Mouse (Mus musculus) C2C12 (cell line): ENCODE data around the gene Ednra. TPM values are rescaled to one million over a fixed set of nuclear protein-coding genes. Genes with fewer than 3 reads are reported as not detected.

Experiments used
- H3K27me3 ChIP-seq: one replicate; pipeline ENCODE4 v1.6.1; 2011; ENCODE audit not compliant: control insufficient read depth, insufficient read depth, insufficient read length
- H3K36me3 ChIP-seq: one replicate; pipeline ENCODE4 v1.6.1; 2011; ENCODE audit not compliant: control insufficient read depth, insufficient read depth
- H3K4me3 ChIP-seq: one replicate; pipeline ENCODE4 v1.5.1; 2011; ENCODE audit warnings: mild to moderate bottlenecking, control low read depth; ENCODE audit not compliant: poor library complexity, insufficient read depth, severe bottlenecking
- H3K79me2 ChIP-seq: one replicate; pipeline ENCODE4 v1.6.1; 2011; ENCODE audit not compliant: control insufficient read depth, insufficient read depth
- H3K79me3 ChIP-seq: one replicate; pipeline ENCODE4 v1.6.1; 2011; ENCODE audit warnings: low read depth, control low read depth
- H3ac ChIP-seq: one replicate; pipeline ENCODE3; 2011; ENCODE audit warnings: low read depth; ENCODE audit not compliant: control insufficient read depth, insufficient read length
- CEBPB ChIP-seq: IDR thresholded peaks from one replicate; pipeline ENCODE4 v1.6.1; 2011; ENCODE audit warnings: low read depth, mild to moderate bottlenecking, control low read depth, moderate library complexity
- CTCF ChIP-seq: IDR thresholded peaks from one replicate; pipeline ENCODE4 v1.5.1; 2011; ENCODE audit not compliant: control insufficient read depth, insufficient read depth, insufficient read length
- FOSL1 ChIP-seq: IDR thresholded peaks from one replicate; pipeline ENCODE4 v1.8.0; 2011; ENCODE audit warnings: mild to moderate bottlenecking, low read length; ENCODE audit not compliant: poor library complexity, insufficient read depth, severe bottlenecking
- MAX ChIP-seq: IDR thresholded peaks from one replicate; pipeline ENCODE4 v1.6.1; 2011; ENCODE audit warnings: mild to moderate bottlenecking, control low read depth
- MYOD1 ChIP-seq: IDR thresholded peaks from one replicate; pipeline ENCODE4 v1.6.1; 2011; ENCODE audit warnings: low read depth; ENCODE audit not compliant: control insufficient read depth, insufficient read length
- MYOG ChIP-seq: IDR thresholded peaks from one replicate; pipeline ENCODE4 v1.6.1; 2011; ENCODE audit not compliant: control insufficient read depth, insufficient read length; ENCODE audit errors: extremely low read depth
- USF1 ChIP-seq: IDR thresholded peaks from one replicate; pipeline ENCODE4 v1.6.1; 2011; ENCODE audit warnings: low read depth, mild to moderate bottlenecking, control low read depth, moderate library complexity
- long read RNA-seq, 2 experiments: library from polyadenylated mRNA; unstranded; transcript quantifications; one replicate each; pipeline ENCODE4 v2.0.0; 2019 to 2020
- polyA plus RNA-seq: library from polyadenylated mRNA; unstranded; fragments of >200 nt; fragmentation: generic; extraction: Trizol; gene quantifications from one replicate; pipeline ENCODE4 v1.2.1, GENCODE M21; 2012; ENCODE audit warnings: missing spikeins

Gene Ednra
- 0.07 TPM for polyA plus RNA-seq
- long read RNA-seq, experiment 1, partial matches to known transcripts = 0 of 2 reads
- long read RNA-seq, experiment 1, other reads (novel, unspliced or antisense) = 0 of 2 reads
- long read RNA-seq, experiment 2, partial matches to known transcripts = 0 of 1 reads
- long read RNA-seq, experiment 2, other reads (novel, unspliced or antisense) = 0 of 1 reads

DNA sequence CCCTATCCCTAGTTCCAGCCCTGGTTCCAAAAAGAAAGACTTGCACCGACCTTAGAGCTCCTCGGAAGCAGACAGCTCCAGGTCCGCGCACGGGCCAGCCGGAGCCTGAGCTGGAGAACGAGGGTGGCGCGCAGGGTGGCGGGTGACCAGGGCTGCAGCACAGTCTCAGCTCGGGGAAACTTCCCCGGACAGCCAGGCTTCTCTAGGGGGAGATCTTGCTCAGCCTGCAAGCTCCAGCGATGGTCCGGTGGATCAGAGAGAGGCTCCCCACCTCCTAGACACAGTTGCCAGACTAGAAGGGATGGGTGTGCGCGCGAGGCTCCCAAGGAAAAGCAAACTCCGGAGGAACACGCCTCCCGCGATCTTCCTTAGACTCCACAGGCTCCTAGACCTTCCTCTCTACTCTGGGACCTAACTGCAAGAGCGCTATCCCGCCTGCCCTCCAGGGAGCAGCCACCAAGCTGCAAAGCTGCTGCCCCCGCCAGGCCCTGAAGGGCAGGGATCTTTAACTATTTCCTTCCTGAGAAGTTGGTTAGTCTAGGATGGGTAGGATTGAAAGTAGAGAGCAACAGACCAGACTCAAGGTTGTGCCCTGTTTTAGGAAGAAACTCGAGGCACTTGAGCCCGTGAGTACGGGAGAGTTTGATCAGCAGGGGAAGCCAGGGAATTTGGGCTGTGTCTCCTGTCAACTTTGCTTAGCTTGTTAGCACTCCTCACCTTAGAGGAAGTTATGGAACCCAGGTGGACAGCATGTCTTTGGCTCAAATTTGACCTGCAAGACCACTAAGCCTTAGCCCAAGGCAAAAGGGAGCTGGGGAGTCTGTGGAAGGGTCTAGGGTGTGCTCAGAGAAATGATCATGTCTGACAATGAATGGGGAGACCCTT lies at the start of gene Ednra:
Gene Ednra, minus strand, starts transcription at position 419 of the 885 bp plus-strand sequence.
- Histone ChIP-seq H3K79me2 (no peaks in the 10 kb centered on the region), H3K27me3 (no peaks in the 10 kb centered on the region), H3K79me3 (no peaks in the 10 kb centered on the region), H3K4me3 (no peak within 1 kb of the TSS), H3K36me3 (no peaks in the 10 kb centered on the region), H3ac (peak within 1 kb of the TSS; percentile 3)
- TF ChIP-seq CEBPB = no peak
- no peak for TF ChIP-seq CTCF
- no peak for TF ChIP-seq MYOD1
- no peak for TF ChIP-seq USF1
- no peak for TF ChIP-seq MYOG
- TF ChIP-seq FOSL1 = no peak
- no peak for TF ChIP-seq MAX

GRCm38 (mm10) chr8:77773831-77774230 lies 49.6 kb upstream of the Ednra start:
- Histone ChIP-seq H3K79me2 (no peaks in the 10 kb centered on the region), H3K79me3 (no peaks in the 10 kb centered on the region), H3K36me3 (no peaks in the 10 kb centered on the region), H3K4me3 (no peak overlapping the region), H3K27me3 (no peaks in the 10 kb centered on the region), H3ac (no peak overlapping the region)
- no peak for TF ChIP-seq CEBPB
- no peak for TF ChIP-seq MAX
- no peak for TF ChIP-seq MYOG
- TF ChIP-seq USF1 = no peak
- TF ChIP-seq MYOD1 = no peak
- no peak for TF ChIP-seq FOSL1
- TF ChIP-seq CTCF = no peak

DNA sequence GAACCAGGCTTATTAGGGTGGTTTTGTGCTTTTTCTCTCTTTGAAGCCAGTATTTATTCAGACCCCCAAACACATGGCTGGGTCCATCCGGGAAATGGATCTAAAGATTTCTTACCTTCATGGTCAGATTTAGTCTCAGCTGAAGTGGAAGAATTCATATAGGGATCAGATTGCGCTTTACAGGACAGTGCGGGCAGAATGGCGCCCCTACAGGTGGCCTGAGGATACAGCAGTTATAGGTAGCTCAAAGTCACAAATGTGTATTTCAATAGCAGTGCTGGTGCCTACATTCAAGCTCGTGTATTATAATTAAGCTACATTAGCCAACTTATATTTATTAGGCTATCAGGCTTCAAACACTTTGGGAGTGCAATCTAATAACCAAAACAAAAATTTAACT lies 49.0 kb upstream of the Ednra start:
- Histone ChIP-seq H3K36me3 (no peaks in the 10 kb centered on the region), H3K27me3 (no peaks in the 10 kb centered on the region), H3K79me3 (no peaks in the 10 kb centered on the region), H3K79me2 (no peaks in the 10 kb centered on the region), H3ac (no peak overlapping the region), H3K4me3 (no peak overlapping the region)
- TF ChIP-seq FOSL1 (no peak), CTCF (peak; percentile 10), USF1 (no peak)

GRCm38 (mm10) chr8:77772210-77772886 lies 48.1 kb upstream of the Ednra start:
- H3K4me3 ChIP-seq = no peak overlapping the region
- H3K36me3 ChIP-seq = no peaks in the 10 kb centered on the region
- TF ChIP-seq CEBPB (no peak), MYOG (no peak), MYOD1 (no peak), USF1 (no peak), MAX (no peak)
- no peaks in the 10 kb centered on the region for H3K79me3 ChIP-seq
- no peak overlapping the region for H3ac ChIP-seq
- H3K27me3 ChIP-seq = no peaks in the 10 kb centered on the region
- no peaks in the 10 kb centered on the region for H3K79me2 ChIP-seq

DNA sequence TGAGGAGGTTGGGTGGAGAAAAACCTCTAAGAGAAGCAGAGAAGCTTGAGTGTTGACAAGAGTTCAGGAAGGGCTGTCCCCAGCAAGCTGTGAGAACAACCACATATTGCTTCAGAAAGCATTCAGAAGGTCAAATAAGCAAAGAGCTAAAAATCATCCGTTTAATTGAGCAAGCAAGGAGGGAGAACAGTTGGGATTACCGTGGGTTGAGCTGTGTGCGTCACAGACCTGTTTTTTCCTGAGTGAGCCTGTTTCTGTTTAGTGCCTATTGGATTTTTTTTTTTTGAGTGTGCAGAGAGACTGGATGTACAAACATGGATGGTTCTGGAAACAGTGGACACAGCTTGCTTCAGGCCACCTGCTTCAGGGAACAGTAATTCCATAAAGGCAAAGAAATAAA lies 46.7 kb upstream of the Ednra start:
- no peak overlapping the region for H3K4me3 ChIP-seq
- no peaks in the 10 kb centered on the region for H3K27me3 ChIP-seq
- no peaks in the 10 kb centered on the region for H3K79me3 ChIP-seq
- no peaks in the 10 kb centered on the region for H3K36me3 ChIP-seq
- no peak overlapping the region for H3ac ChIP-seq
- H3K79me2 ChIP-seq = no peaks in the 10 kb centered on the region
- TF ChIP-seq USF1 (no peak), CTCF (no peak), MYOG (no peak), CEBPB (no peak), FOSL1 (no peak), MYOD1 (no peak), MAX (no peak)
